Mouse (Mus musculus): ENCODE data around the gene Dysf.

Dysf gene

DNA sequence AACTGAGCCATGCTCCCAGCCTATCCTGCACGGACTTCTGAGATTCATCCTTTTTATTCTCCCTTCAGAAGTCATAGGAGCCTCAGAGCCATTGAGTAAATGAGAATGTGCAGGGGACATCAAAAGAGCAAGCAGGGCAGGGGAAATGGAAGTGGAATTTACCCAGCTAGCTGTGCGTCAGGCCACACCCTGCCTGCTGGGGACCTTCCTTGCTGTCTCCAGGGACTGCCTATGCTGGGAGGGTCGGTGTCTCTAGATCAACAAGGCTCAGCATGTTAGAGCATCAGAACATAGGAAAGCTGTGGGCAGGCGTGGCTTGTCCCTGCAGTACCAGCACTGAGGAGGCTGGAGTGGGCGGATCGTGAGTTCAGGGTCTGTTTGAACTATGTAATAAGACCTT is 42.6 kb downstream of the Dysf start:
- DNase-seq: peak; percentile 60

DNA sequence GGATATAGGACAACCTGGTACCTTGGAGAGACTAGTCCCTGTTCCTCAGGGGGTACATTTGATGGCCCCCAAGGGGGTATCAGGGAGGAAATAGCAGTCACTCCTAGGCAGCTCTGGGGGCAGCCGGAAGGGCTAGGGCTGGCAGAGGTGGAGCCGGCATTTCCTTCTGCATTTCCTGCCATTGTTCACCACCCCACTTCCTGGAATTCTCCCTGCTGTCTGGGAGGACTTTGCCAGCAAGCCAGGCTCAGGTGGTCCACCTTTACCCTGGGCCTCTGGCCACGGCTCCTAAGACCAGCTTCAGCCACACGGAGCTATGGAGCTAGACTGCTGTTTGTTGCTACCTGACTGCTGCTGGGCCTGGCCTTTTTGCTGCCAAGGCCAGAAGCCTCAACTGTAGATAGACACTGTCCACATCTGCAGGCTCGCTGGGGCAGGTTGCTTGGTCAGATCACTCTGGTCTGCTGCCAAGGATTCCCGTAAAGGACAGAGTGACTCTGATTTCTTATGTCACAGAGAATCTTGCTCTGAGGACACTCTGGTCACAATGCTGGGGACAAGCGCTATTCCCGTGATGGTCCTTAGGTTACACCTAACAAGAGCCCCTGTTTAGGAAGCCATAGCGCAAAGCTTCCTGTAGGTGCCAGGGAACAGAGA is 45.6 kb downstream of the Dysf start:
- peak; percentile 68 for DNase-seq

DNA sequence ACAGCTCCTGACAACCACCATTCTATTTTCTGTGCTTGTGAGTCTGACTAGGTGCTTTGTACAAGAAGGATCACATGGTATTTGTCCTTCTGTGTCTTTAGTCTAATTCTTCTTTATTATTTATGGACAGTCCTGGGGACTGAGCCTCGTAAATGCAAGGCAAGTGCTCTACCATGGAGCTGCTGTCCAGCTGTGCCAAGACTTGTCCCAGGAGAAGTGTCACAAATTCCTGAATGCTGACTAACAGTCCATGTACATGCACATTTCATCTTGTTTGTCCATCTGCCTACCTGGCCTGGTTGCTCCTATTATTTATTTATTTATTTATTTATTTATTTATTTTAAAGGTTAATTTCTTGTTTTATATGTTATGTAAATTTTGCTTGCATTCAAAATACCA is 47.2 kb downstream of the Dysf start:
- no peak for DNase-seq

DNA sequence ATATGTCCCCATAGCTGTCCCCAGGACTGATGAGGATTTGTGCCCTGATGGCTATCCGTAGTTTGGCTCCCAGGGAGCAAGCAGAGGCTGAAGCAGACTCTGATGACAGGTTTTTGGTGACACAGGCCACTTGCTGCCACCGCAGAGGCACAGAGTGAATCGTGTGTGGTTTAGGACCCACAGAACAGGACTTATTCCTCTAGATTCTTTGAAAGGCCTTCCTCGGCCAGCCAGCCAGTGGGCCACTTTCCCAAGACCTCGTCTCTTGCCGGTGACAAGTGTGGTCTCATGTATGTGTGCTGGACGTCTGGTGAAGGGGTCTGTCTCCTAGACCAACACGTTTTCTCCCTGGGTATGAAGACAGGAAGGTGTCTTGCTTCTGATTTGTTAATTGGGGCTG is 48.8 kb downstream of the Dysf start:
- no peak for DNase-seq

DNA sequence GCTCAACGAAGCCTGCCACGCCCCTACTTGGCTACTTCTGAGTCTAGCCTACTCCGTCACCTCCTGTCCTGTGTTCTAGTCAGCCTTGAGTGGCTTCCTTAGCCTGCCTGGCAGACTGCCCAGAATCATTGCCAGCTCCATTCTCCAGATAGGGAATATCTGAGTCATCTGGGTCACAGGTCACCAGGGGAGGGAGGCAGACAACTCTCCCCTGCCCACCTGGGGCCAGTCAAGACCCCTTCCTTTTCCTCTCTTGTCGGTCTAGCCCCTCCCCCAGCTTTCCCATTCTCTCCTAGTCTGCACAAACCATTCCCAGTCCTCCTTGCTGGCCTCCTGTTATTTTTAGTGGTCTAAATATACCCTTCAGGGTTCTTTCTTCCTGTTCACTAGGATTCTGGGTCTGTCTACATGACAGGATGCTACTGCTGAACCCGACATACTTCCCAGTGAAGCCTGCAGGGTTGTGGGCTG is 50.3 kb downstream of the Dysf start:
- peak; percentile 87 for DNase-seq

DNA sequence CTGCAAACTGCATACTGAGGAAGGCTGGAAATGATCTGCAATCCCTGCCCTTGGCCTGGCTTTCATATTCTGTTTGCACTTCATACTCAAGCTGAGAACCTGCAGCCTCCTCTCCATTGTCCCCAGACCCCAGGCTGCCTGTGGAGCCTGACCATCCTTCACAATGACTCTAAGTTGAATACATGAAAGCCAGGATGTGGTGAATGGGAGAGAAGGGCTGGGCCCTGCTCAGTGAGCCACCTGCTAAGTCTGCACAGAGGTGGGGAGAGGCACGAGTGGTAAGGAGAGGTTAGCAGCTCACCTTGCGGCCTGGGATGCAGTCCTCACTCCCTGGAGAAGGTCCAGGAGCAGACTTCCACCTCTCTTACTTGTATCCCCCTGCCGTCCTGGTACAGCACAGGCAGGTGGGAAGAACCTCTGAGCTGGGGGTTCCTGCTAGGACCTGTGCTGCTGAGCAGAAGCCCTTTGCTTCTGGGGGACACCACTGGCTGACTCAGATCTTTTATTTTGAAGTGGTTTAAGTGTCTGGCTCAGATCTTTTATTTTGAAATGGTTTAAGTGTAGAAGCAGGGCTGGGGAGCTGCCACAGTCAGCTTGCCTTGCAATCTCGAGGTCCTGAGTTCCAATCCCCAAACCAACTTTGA is 51.5 kb downstream of the Dysf start:
- no peak for DNase-seq

DNA sequence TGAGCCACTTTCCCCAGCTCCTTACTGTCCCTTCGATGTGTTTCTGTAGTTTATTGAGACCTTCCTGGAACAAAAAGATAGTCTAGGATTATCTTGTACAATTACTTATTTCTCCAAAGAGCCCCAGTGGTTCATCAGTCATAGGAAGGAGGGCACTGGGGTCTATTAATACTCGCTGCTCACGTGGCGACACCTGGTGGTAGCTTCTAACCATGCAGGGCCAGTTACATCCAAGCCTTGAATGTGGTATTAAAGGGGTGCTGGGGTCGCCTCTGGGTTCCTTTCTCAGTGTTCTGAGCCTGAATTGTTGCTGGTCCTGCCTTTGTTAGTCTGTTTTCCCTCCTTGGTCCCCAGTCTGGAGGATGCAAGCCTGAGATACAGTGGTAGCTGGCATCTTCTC is 52.9 kb downstream of the Dysf start:
- DNase-seq: peak; percentile 69

DNA sequence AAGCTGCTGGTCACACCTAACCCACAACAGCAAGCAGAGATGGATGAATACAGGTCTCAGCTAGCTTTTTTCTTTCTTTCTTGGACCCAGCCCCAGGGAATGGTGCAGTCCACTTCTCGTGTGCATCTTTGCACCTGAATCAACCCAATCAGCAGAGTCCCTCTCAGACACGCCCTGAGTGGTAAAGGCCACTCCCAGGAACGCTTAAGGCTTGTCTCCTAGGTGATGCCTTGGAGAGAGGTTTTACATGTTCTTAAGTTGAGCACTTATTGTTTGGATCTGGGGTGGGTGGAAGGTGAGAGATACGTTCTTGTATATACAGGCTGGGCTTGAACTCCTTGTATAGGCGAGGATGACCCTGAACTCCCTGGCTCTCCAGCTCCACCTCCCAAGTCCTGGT is 54.2 kb downstream of the Dysf start:
- no peak for DNase-seq

DNA sequence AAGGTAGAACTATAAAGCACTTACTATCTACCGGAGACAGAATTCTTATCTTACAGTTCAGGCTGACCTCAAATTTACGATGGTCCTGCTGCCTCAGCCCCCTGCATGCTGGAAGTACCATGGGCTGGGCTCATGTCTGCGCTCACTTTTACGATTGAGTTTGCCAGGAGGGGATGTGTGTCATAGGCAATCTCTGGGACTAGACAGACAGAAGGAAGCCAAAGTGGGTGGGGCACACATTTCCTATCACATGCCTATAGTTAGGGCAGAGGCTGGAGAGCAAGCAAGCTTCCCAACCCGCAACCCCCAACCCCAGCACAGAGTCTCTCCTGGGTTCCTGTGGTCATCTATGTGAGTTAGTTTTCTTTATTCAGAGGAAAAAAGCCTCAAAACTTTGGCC is 59.8 kb downstream of the Dysf start:
- peak; percentile 27 for DNase-seq

DNA sequence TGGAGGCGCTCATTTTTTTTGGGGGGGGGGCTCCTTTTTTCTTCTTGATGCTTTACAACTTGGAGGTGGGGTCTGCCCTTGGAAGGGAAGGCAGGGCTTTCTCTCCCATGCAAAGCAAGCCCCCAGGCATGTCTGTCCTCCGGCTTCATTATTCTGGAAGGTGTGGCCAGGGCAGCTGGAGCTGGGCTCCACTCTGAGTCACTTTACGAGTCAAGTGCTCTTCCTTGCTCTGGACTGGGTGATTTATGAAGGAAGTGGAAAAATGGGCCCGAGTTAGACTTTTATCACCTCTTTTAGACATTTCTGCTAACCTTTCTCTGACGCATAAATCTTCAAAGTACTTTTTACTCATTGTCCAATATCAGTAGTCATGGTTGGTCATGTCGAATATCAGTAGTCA is 61.9 kb downstream of the Dysf start:
- no peak for DNase-seq

DNA sequence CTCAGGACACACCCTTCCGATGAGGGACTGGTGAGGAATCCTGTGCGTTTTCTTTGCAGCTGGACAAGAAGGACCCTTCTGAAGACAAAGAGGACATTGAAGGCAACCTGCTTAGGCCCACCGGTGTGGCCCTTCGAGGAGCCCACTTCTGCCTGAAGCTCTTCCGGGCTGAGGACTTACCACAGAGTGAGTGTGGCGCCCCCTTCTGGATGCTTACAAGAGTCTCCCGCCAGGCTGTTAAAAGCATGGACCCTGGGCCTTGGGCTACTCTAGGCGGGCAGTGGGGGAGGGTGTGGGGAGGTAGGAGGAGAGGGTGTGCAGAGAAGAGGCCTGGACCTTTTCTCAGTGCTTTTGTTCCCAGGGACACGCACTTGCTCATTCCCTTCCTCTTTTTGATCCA is 64.2 kb downstream of the Dysf start:
- no peak for DNase-seq

DNA sequence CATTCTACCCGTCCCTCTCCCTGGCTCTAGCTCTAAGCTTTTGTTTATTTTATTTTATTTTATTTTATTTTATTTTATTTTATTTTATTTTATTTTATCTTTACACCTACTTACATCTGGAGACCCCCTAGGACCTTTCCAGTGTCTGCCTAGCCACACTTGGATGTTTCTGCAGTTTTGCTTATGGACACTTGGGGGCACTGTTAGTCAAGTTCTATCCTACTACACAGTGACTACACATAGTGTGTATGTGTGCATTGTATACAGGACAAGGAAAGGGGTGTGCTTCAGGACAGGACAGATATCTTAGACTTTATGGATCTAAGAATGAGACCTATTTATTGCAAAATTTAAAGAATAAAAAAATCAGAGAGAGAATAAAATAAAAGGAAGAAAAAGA is 69.8 kb downstream of the Dysf start:
- no peak for DNase-seq

DNA sequence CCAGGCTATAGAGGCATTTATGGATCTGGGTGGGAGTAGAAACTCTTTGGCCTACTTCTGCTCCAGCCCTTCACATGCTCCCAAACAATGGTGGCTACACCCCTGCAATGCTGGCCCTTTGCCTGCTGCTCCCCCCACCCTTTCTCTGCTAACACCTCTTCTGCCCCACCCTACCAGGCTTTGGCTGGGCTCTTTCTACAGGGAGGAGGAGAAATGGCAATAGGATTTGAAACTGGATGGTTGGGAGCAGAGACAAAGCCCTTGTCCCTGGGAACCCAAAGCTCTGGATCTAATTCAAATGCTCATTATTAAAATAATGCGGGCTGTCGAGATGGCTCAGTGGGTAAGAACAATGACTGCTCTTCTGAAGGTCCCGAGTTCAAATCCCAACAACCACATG is 72.2 kb downstream of the Dysf start:
- no peak for DNase-seq

DNA sequence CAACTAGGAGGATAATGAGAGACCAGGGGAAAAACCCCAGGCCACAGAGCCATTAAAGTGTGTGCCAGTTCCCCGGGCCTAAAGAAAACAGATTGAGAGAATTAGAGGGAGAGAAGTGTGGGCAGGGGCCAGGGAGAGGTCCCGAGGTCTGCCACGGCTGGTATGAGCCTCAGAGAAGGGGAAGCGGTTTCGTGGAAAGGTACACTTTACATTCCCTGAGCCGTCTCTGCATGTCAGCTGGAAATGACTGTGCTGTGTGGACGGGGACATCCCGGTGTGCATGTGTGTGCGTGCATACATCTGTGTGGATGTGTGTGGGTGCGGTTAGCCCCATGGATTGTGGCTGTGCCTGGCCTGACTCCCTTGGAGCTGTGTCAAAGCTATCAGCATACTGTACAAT is 76.4 kb downstream of the Dysf start:
- DNase-seq: no peak

DNA sequence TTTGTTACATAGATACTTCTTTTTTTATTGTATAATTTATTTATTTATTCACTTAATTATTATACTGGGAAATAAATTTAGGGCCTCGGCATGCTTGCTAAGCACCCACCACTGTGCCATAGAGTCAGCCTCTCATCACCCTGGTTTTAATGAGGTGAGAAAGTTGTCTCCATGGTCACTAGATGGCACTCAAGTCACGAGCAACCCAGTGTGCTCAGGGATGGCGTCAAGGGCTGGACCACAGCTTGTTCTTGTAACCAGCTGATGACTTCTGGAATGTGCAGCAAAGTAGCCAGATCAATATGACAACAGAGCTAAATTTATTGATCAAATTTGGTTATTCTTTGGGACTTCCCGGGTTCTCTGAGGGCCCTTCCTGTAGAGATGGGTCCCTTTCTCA is 85.1 kb downstream of the Dysf start:
- DNase-seq: peak; percentile 55

DNA sequence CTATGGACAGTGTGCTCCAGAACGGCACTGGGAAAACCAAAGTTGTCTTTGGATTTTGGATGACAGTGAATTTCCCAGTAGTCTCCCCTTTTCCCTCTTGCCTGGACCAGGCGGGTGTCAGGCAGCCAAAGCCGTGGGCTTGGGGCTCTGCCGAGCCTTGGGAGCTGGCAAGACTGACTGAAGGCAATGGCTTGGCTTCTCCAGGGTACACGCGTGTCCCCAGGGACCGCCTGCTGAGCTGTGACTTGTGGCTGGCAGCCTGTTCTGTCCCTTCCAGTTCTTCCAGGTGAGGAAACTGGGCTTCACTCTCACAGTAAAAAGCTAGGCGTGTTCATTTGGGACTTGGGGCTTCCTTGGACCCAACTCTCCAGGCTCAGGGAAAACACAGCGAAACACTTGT is 86.1 kb downstream of the Dysf start:
- DNase-seq: no peak

DNA sequence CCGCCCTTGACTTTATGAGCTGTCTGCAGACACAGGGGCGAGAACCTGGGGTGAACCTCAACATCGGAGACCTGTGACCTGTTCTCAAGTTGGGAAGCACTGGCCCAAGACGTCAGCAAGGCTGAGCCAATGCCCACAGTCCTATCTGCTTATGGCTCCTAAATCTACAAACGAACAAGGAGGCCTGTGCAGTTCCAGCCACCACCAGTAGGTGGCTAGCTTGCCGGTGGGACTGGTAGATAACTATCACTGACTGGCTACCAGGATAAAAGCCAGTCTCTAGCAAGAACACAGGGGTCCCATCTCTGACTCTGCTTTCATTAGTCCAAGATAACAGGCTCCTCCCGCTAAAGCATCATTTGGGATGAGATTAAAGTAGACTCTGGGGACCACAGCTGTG is 86.6 kb downstream of the Dysf start:
- DNase-seq: peak; percentile 76

DNA sequence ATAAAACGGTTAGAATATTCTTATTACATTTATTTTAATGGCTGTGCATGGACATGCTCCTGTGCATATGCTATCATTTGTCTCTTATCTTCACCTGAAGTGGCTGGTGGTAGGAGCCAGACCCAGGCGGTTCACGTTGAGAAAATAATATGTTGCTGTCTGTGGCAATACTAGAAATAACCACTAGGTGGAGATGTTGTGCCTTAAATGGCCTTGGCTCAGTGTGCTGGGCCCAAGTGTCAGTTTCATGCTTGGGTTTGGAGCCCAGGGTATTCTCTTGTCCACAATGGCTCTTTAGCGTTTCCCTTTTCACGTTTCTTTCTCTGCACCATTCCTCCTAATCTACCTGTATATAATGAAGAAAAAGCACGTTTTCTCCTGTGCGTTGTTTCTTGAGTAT is 87.5 kb downstream of the Dysf start:
- DNase-seq: peak; percentile 81

DNA sequence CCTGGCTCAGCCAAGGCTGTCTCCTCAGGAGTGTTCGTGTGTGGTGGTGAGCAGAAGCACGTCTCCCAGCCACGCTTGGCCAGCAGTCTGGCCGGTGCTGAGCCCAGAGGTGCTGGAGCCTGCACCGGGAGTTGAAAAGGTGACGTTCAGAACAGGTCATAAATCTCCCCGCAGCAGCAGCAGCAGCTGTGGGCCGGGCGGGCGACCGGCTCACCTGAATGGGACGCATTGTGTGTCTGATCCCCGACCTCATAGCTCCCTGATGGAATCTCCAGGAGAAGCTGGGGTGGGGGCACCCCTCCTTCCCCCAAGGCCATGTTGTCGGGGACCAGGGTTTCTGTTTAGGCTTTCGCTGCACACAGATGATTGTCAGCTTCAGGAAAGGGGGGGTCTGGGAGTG is 93.6 kb downstream of the Dysf start:
- DNase-seq: no peak

DNA sequence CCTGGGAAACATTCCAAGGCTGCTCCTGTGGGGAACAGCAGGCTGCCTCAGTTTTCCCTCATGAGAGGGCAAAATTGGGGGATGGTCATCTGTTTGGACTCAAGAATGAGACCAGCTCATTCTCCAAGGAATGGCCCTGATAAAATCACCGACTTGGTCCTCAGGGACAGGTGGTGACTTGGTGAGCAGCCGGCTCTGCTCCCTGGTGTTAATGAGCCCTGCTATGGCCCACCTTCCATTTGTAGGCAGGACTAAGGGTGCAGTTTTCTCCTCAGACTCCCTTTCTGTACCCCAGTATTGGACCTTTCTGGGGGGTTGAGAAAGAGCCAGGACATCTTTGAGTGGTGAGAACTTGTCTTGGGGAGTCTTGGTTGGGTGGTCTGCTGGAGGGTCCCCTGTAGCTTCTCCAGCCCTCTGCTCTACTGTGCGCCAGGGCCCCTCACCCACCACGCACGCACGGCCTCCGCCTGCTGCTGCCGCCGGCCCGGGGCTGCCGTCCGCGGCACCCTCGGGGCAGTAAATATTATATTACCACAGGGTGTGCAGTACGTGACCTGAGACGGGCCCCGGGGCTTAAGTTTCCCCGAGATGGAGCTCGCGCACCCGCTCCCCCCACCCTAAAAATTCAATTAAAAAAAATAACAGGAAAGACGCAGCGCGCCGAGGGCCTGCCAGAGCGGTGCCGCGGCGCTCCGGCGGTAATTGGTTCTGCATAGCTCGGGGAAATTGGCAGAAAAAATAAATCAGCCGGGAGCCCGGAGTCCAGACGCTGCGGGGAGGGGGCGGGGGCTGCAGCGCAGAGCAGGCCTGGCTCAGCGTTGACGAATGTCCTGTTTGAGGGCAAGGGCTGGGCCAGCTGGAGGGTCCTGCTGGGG is 97.0 kb downstream of the Dysf start:
- peak; percentile 53 for DNase-seq

DNA sequence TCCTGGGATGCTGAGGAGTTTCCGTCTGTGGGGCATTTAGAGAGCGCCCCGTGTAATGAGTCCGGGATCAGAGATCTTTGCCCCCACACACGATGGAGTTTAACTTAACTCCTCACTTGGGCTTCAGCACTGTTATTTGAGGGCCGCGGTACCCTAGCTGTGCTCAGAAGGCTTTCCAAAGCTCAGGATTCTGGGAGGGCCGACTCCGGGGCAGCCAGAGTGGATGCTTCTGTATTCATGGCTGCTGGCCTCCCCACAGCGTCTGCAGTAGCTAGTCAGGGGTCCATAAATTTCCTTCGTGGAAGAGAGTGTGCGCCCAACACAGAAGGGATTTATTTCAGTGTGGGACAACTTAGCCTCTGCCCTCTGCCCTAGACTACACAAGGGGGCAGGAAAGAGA is 97.7 kb downstream of the Dysf start:
- no peak for DNase-seq

DNA sequence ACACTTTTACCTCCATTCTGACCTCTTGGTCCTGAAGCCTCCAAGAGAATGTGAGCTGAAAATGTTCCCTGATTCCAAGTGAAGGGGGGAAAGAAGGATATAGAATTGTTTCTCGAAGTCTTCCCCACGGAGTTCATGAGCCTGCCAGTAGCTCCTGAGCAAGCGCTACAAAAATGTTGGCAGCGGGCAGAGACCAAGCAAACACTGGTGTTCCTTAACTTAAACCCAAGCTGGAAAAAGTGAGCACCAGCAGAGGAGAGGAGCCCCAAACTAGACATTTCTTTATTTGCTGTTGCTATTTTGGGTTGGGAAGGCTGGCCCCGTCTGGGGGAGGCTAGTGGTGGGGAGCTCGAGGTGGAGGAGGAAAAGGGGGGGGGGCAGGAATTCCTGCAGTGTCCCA is 102.0 kb downstream of the Dysf start:
- no peak for DNase-seq

DNA sequence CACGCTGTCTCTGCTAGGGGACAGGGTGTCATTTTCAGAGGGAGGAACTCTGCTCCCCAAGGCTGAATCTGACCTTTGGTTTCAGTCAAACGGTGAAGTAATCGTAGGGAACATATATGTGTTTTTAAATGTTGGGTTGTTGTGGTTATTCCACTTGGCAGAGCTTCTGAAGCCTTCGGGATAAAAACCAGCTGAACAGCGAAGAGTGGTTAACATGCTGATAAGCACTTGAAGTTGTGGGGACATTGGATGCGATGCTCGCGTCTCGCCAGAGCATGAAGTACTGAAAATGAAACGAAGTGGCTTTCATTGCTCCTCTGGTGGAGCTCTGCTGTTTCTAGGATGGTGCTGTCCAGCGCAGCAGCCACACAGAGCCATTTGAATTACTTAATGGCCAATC is 102.7 kb downstream of the Dysf start:
- no peak for DNase-seq
